Comparison of ENCODE assay signal across 14 mouse cellular contexts in genomic region chr4:117918261-117918660, GRCm38 (mm10). TPM values are rescaled to one million over a fixed set of nuclear protein-coding genes. Genes with fewer than 3 reads are reported as not detected.
DNase-seq lines count a peak whose midpoint lies in the region; ATAC-seq and TF ChIP-seq lines count a peak whose summit lies in the region.
"Had no signal": no experiment of that assay in that cellular context is flagged by ENCODE, and none has a peak within 500 bp of the region (broad histone marks: within the 10 kb centered on the region; RNA-seq: fewer than 3 reads in every experiment).

No protein-coding gene starts in this region.

- no peak for TF ChIP-seq RAD21 in MEL (IDR thresholded peaks at IDR 0.05; ENCODE audit: low read depth, low read length)

- 0 out of 2 replicates have a peak overlapping the region, but pooled peaks have one; percentile 5 for H3K27ac ChIP-seq in heart, embryonic 10.5 days
- no peak overlapping the region for H3K27ac ChIP-seq in kidney, adult 2 months (ENCODE audit: insufficient read depth, low read depth, low read length)
- no peak overlapping the region for H3K27ac ChIP-seq in kidney, embryonic 14.5 days (ENCODE audit: low read depth, low read length)
- peak overlapping the region; percentile 80 for H3K27ac ChIP-seq in MEL (ENCODE audit: control insufficient read depth, low read depth, low read length)
- H3K27ac ChIP-seq in intestine, embryonic 16.5 days (ENCODE audit: low read length): peak overlapping the region; percentile 69
- H3K27ac ChIP-seq: embryonic facial prominence, embryonic 13.5 days; forebrain, embryonic 12.5 days had no signal

- H3K4me1 ChIP-seq in heart, embryonic 10.5 days: peaks cover 39% of the 10 kb centered on the region
- H3K4me1 ChIP-seq in kidney, adult 2 months (ENCODE audit: control insufficient read depth, insufficient read depth, low read length): peaks cover 5% of the 10 kb centered on the region; the same call in 1 of the 2 replicates
- peaks cover 17% of the 10 kb centered on the region for H3K4me1 ChIP-seq in kidney, embryonic 14.5 days (ENCODE audit: control insufficient read depth, insufficient read depth, low read length)
- H3K4me1 ChIP-seq in MEL (ENCODE audit: control insufficient read depth in 1 of 2, insufficient read depth in 2 of 2, low read length in 2 of 2): peaks cover 16 to 41% of the 10 kb centered on the region in 2 experiments
- peaks cover 19% of the 10 kb centered on the region for H3K4me1 ChIP-seq in intestine, embryonic 16.5 days (ENCODE audit: control insufficient read depth, insufficient read depth, low read length)

- peaks cover 17% of the 10 kb centered on the region; the same call in 1 of the 2 replicates for H3K27me3 ChIP-seq in heart, embryonic 10.5 days (ENCODE audit: insufficient read depth, poor library complexity, severe bottlenecking)
- H3K27me3 ChIP-seq in kidney, adult 2 months (replicated peaks; ENCODE audit: control insufficient read depth, insufficient read depth, low read length): no peaks in the 10 kb centered on the region
- H3K27me3 ChIP-seq in kidney, embryonic 14.5 days (ENCODE audit: control insufficient read depth, insufficient read depth, low read length): no peaks in the 10 kb centered on the region
- H3K27me3 ChIP-seq in MEL (ENCODE audit: control insufficient read depth in 1 of 2, insufficient read depth in 2 of 2, low read length in 2 of 2): no peaks in the 10 kb centered on the region
- H3K27me3 ChIP-seq in intestine, embryonic 16.5 days (replicated peaks; ENCODE audit: control insufficient read depth, insufficient read depth, low read length): no peaks in the 10 kb centered on the region

- no peak for DNase-seq in heart, embryonic 10.5 days (ENCODE audit: low spot score)
- no peak for DNase-seq in heart, adult 9 months (ENCODE audit: low spot score in 2 of 2)
- DNase-seq in kidney, adult 2 months: peak; percentile 54
- DNase-seq in MEL (ENCODE audit: low read depth, low spot score): peak; percentile 75
- no peak for DNase-seq in ovary, postnatal 14 days (ENCODE audit: low spot score)
- DNase-seq in right cerebral cortex, postnatal 4 days: no peak
- DNase-seq: adrenal gland, postnatal 10 days; cerebellum, postnatal 36 days had no signal

- ATAC-seq in kidney, embryonic 14.5 days (ENCODE audit: low FRiP score, low TSS enrichment): no peak
- ATAC-seq in intestine, embryonic 16.5 days: no peak

- H3K79me2 ChIP-seq in MEL (ENCODE audit: control insufficient read depth, insufficient read depth, low read length, poor library complexity): peaks cover 16% of the 10 kb centered on the region

- TF ChIP-seq CTCF in kidney, adult 2 months (conservative IDR thresholded peaks at IDR 0.05; ENCODE audit: insufficient read depth, insufficient read length, low read depth, low read length): no peak
- TF ChIP-seq CTCF in MEL (IDR thresholded peaks at IDR 0.05 in 2 of 3, conservative IDR thresholded peaks at IDR 0.05 in 1 of 3; ENCODE audit: control insufficient read depth in 1 of 3, insufficient read depth in 1 of 3, low read depth in 2 of 3, low read length in 3 of 3, poor library complexity in 1 of 3, severe bottlenecking in 1 of 3): no peak

- H3K36me3 ChIP-seq in heart, embryonic 10.5 days: no peaks in the 10 kb centered on the region
- no peaks in the 10 kb centered on the region for H3K36me3 ChIP-seq in kidney, adult 2 months (ENCODE audit: control insufficient read depth, insufficient read depth, low read length)
- no peaks in the 10 kb centered on the region for H3K36me3 ChIP-seq in kidney, embryonic 14.5 days (ENCODE audit: control insufficient read depth, insufficient read depth, low read length)
- peaks cover 0 to 35% of the 10 kb centered on the region in 2 experiments; a peak in 2 of 4 replicates for H3K36me3 ChIP-seq in MEL (ENCODE audit: control insufficient read depth in 1 of 2, insufficient read depth in 2 of 2, low read length in 2 of 2)
- no peaks in the 10 kb centered on the region for H3K36me3 ChIP-seq in intestine, embryonic 16.5 days (ENCODE audit: control insufficient read depth, insufficient read depth, low read length)
- H3K36me3 ChIP-seq: embryonic facial prominence, embryonic 13.5 days; forebrain, embryonic 12.5 days had no signal

- H3K9ac ChIP-seq in kidney, embryonic 14.5 days (ENCODE audit: low read depth, low read length): no peak overlapping the region
- peak overlapping the region; percentile 61 for H3K9ac ChIP-seq in MEL (ENCODE audit: control insufficient read depth, low read depth, low read length, poor library complexity, severe bottlenecking)
- H3K9ac ChIP-seq in intestine, embryonic 16.5 days (ENCODE audit: low read depth, low read length): no peak overlapping the region
- H3K9ac ChIP-seq: embryonic facial prominence, embryonic 13.5 days; forebrain, embryonic 12.5 days had no signal

- no peak for TF ChIP-seq POLR2A in kidney, adult 2 months (IDR thresholded peaks at IDR 0.05; ENCODE audit: low read depth, low read length)
- TF ChIP-seq POLR2A in MEL (IDR thresholded peaks at IDR 0.05; ENCODE audit: control insufficient read depth in 1 of 2, insufficient read depth in 1 of 2, low read depth in 1 of 2, low read length in 2 of 2, poor library complexity in 1 of 2): no peak

- no peak overlapping the region for H3K4me3 ChIP-seq in heart, embryonic 10.5 days
- H3K4me3 ChIP-seq in kidney, adult 2 months (ENCODE audit: insufficient read depth, low read depth, low read length): no peak overlapping the region
- H3K4me3 ChIP-seq in kidney, embryonic 14.5 days (ENCODE audit: low read length): no peak overlapping the region
- peak overlapping the region; percentile 34 to 42 for H3K4me3 ChIP-seq in MEL (ENCODE audit: control insufficient read depth in 1 of 2, insufficient read depth in 1 of 2, low read depth in 2 of 2, low read length in 2 of 2)
- H3K4me3 ChIP-seq in intestine, embryonic 16.5 days (ENCODE audit: low read length): no peak overlapping the region
- H3K4me3 ChIP-seq: embryonic facial prominence, embryonic 13.5 days; forebrain, embryonic 12.5 days; megakaryocyte, embryonic 14.5 days had no signal

- TF ChIP-seq EP300 in MEL (IDR thresholded peaks at IDR 0.05; ENCODE audit: low read depth in 1 of 2, low read length in 2 of 2): no peak; a peak in 1 of 4 replicates

- WGBS in heart, embryonic 10.5 days: 34% methylated on average over 3 of the region's 3 CpGs
- 32% methylated on average over 3 of the region's 3 CpGs for WGBS in kidney, adult 2 months
- 85% methylated on average over 3 of the region's 3 CpGs for WGBS in kidney, embryonic 14.5 days
- WGBS in intestine, embryonic 16.5 days: 48% methylated on average over 3 of the region's 3 CpGs

- H3K9me3 ChIP-seq in heart, embryonic 10.5 days: no peaks in the 10 kb centered on the region
- no peaks in the 10 kb centered on the region for H3K9me3 ChIP-seq in kidney, embryonic 14.5 days (ENCODE audit: control insufficient read depth, low read length)
- H3K9me3 ChIP-seq in MEL (replicated peaks; ENCODE audit: insufficient read depth, low read length): no peaks in the 10 kb centered on the region
- no peaks in the 10 kb centered on the region for H3K9me3 ChIP-seq in intestine, embryonic 16.5 days (ENCODE audit: control insufficient read depth, low read length)
- H3K9me3 ChIP-seq: embryonic facial prominence, embryonic 13.5 days; forebrain, embryonic 12.5 days; megakaryocyte, embryonic 14.5 days had no signal

- no peak overlapping the region for H3K4me2 ChIP-seq in kidney, embryonic 14.5 days (replicated peaks; ENCODE audit: low read depth, low read length)
- H3K4me2 ChIP-seq in intestine, embryonic 16.5 days (ENCODE audit: low read depth, low read length): no peak overlapping the region
- H3K4me2 ChIP-seq: embryonic facial prominence, embryonic 13.5 days; forebrain, embryonic 12.5 days had no signal

RNA-seq across cellular contexts. Expression of gene Ipo13, which starts 3.5 kb away (rescaled TPM):
- 45.9 and 57.1 TPM in 2 replicates for polyA plus RNA-seq in heart, embryonic 10.5 days (2016; fragmentation: Nextera tagmentation; extraction: Ambion mirVana)
- 55.5 and 61.0 TPM in 2 replicates for polyA plus RNA-seq in kidney, adult 2 months (2012; rRNA removed)
- polyA plus RNA-seq in kidney, embryonic 14.5 days (2014; fragmentation: Nextera tagmentation; extraction: Ambion mirVana): 29.0 and 40.1 TPM in 2 replicates
- total RNA-seq in MEL (2012; rRNA removed): 38.1 and 39.5 TPM in 2 replicates
- polyA plus RNA-seq in MEL (2012; ENCODE audit: insufficient read depth in 1 of 2, insufficient read length in 2 of 2, low read depth in 1 of 2, low replicate concordance in 2 of 2, missing spikeins in 1 of 2): 10 to 100 TPM in 1 of 2 experiments, not detected in 1; 88.0 TPM
- 31.1 and 37.4 TPM in 2 replicates for polyA plus RNA-seq in intestine, embryonic 16.5 days (2015; fragmentation: Nextera tagmentation; extraction: Ambion mirVana)

RNA-seq across cellular contexts. Expression of gene Artn, which starts 11.3 kb away (rescaled TPM):
- 0.85 and 1.3 TPM in 2 replicates for polyA plus RNA-seq in heart, embryonic 10.5 days (2016; fragmentation: Nextera tagmentation; extraction: Ambion mirVana)
- polyA plus RNA-seq in kidney, adult 2 months (2012; rRNA removed): 1.2 and 1.8 TPM in 2 replicates
- 2.7 and 3.0 TPM in 2 replicates for polyA plus RNA-seq in kidney, embryonic 14.5 days (2014; fragmentation: Nextera tagmentation; extraction: Ambion mirVana)
- total RNA-seq in MEL (2012; rRNA removed): 0.08 TPM in 1 of 2 replicates, not detected in the other
- polyA plus RNA-seq in MEL (2012; ENCODE audit: insufficient read depth in 1 of 2, insufficient read length in 2 of 2, low read depth in 1 of 2, low replicate concordance in 2 of 2, missing spikeins in 1 of 2): under 1 TPM in 1 of 2 experiments, not detected in 1; 0.21 TPM
- polyA plus RNA-seq in intestine, embryonic 16.5 days (2015; fragmentation: Nextera tagmentation; extraction: Ambion mirVana): 3.7 and 5.2 TPM in 2 replicates

RNA-seq across cellular contexts. Expression of gene Dph2, which starts 26.4 kb away (rescaled TPM):
- 17.5 and 19.6 TPM in 2 replicates for polyA plus RNA-seq in heart, embryonic 10.5 days (2016; fragmentation: Nextera tagmentation; extraction: Ambion mirVana)
- 9.4 and 10.1 TPM in 2 replicates for polyA plus RNA-seq in kidney, adult 2 months (2012; rRNA removed)
- polyA plus RNA-seq in kidney, embryonic 14.5 days (2014; fragmentation: Nextera tagmentation; extraction: Ambion mirVana): 19.1 and 22.0 TPM in 2 replicates
- total RNA-seq in MEL (2012; rRNA removed): 24.7 and 27.2 TPM in 2 replicates
- 10 to 100 TPM in 1 of 2 experiments, not detected in 1; 25.2 TPM for polyA plus RNA-seq in MEL (2012; ENCODE audit: insufficient read depth in 1 of 2, insufficient read length in 2 of 2, low read depth in 1 of 2, low replicate concordance in 2 of 2, missing spikeins in 1 of 2)
- 17.1 and 19.4 TPM in 2 replicates for polyA plus RNA-seq in intestine, embryonic 16.5 days (2015; fragmentation: Nextera tagmentation; extraction: Ambion mirVana)

RNA-seq across cellular contexts. Expression of gene Atp6v0b, which starts 31.1 kb away (rescaled TPM):
- 208 and 209 TPM in 2 replicates for polyA plus RNA-seq in heart, embryonic 10.5 days (2016; fragmentation: Nextera tagmentation; extraction: Ambion mirVana)
- polyA plus RNA-seq in kidney, adult 2 months (2012; rRNA removed): 768 and 777 TPM in 2 replicates
- polyA plus RNA-seq in kidney, embryonic 14.5 days (2014; fragmentation: Nextera tagmentation; extraction: Ambion mirVana): 182 and 213 TPM in 2 replicates
- total RNA-seq in MEL (2012; rRNA removed): 227 and 286 TPM in 2 replicates
- 100 to 1,000 TPM in 1 of 2 experiments, not detected in 1; 343 TPM for polyA plus RNA-seq in MEL (2012; ENCODE audit: insufficient read depth in 1 of 2, insufficient read length in 2 of 2, low read depth in 1 of 2, low replicate concordance in 2 of 2, missing spikeins in 1 of 2)
- 345 and 371 TPM in 2 replicates for polyA plus RNA-seq in intestine, embryonic 16.5 days (2015; fragmentation: Nextera tagmentation; extraction: Ambion mirVana)

RNA-seq across cellular contexts. Expression of gene B4galt2, which starts 35.0 kb away (rescaled TPM):
- 14.2 and 17.7 TPM in 2 replicates for polyA plus RNA-seq in heart, embryonic 10.5 days (2016; fragmentation: Nextera tagmentation; extraction: Ambion mirVana)
- polyA plus RNA-seq in kidney, adult 2 months (2012; rRNA removed): 4.9 and 9.8 TPM in 2 replicates
- polyA plus RNA-seq in kidney, embryonic 14.5 days (2014; fragmentation: Nextera tagmentation; extraction: Ambion mirVana): 30.9 and 31.5 TPM in 2 replicates
- 0.08 TPM in 1 of 2 replicates, not detected in the other for total RNA-seq in MEL (2012; rRNA removed)
- polyA plus RNA-seq in MEL (2012; ENCODE audit: insufficient read depth in 1 of 2, insufficient read length in 2 of 2, low read depth in 1 of 2, low replicate concordance in 2 of 2, missing spikeins in 1 of 2): under 1 TPM in 1 of 2 experiments, not detected in 1; 0.19 TPM
- 10.5 and 11.1 TPM in 2 replicates for polyA plus RNA-seq in intestine, embryonic 16.5 days (2015; fragmentation: Nextera tagmentation; extraction: Ambion mirVana)
- total RNA-seq: hematopoietic stem cell, adult 5-6 weeks had no signal

Comparison
In these comparisons a context has a peak if more than half of its experiments do, and no peak if none do; other contexts are left out.
1. DNase-seq: peak in kidney, adult 2 months (single experiment) and MEL (single experiment); none in heart, embryonic 10.5 days (single experiment), heart, adult 9 months (0 of 2), ovary, postnatal 14 days (single experiment) and right cerebral cortex, postnatal 4 days (single experiment).
2. H3K27ac ChIP-seq: peak in heart, embryonic 10.5 days (single experiment), MEL (single experiment) and intestine, embryonic 16.5 days (single experiment); none in kidney, adult 2 months (single experiment) and kidney, embryonic 14.5 days (single experiment).
3. H3K4me3 ChIP-seq: peak in MEL (2 of 2); none in heart, embryonic 10.5 days (single experiment), kidney, adult 2 months (single experiment), kidney, embryonic 14.5 days (single experiment) and intestine, embryonic 16.5 days (single experiment).